Mouse (Mus musculus): ENCODE results near the gene Eml4.

DNA sequence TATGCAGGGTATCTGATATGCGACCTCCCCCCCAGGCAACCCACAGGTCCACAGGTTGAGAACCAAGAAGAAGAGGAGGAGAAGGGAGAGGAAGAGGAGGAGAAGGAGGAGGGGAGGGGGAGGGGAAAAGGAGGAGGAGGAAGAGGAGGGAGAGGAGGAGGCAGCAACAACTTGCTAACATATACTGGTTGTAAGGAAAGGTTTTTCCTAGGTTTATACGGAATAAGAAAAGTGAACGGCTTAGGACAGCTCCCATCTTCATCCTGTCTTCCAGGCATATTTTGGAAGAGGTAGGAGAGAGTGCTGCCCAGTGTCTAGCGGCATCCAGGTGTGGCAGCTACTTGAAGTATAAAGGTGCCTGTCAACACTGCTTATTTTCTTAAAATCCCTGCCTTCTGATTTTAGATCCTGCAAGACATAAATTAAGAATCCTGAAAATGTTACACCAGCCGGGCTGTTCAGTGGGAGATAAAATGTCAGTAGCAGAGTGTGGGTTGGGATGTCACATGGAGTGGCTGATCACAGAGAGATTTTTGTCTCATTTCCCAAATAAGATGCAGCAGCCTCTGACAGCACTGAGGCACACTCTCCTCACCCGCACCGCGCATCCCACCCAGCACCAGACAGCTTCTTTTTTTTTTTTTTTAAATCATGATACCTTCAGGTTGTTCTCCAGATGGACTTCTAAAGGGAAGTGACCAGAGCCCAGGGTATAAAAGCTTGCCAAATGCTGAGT lies 166.7 kb downstream of the Eml4 start, which contains the start of gene Cox7a2l:
- TF ChIP-seq POLR2A (IDR thresholded peaks at IDR 0.05; ENCODE audit: extremely low read depth, insufficient read depth, low read length) = no peak
- no peak for TF ChIP-seq CTCF (IDR thresholded peaks at IDR 0.05; ENCODE audit: extremely low read depth, insufficient read depth, low read length)

Data from cortical plate, adult 2 months (tissue).